12 mouse cellular contexts compared by ENCODE assay signal in the genomic region with DNA sequence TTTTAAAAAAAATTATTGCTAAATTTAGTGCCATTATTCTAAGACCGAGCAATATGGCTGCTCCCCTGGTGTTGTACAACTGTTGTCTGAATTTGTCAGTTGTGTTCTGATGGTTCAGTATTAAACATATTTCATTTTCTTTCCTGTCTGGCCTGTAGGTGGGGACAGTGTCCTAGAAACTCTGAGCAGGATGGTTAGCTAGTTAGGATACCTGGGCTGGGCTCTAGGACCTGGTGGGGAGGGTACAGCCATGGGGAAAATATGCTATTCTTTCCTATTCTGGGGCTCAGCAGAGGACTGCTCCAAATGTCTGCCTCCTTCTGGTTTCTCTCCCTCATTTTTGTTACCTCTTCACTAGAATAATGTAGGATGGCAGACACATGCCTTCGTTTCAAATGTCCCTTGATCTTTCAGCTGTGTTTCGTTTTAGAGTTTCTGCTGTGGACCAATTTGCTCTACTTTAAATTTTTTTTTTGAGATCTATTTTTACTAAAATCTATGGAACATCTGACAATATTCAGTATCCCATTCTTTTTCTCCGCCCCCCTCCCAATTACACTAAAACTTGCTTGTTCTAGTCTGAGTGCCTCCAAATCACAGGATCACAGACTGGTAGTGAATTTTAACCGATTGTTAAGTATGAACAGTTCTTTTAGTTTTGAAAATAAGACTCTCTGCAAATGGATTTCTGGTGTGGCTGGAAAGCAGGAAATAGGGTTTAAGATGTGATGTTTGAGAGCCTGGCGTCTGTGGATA.
A peak's percentile ranks its signal among the peaks of the same experiment; 100 is the strongest.
DNase-seq lines count a peak whose midpoint lies in the region; ATAC-seq and TF ChIP-seq lines count a peak whose summit lies in the region.
"Had no signal": no experiment of that assay in that cellular context is flagged by ENCODE, and none has a peak within 500 bp of the region (broad histone marks: within the 10 kb centered on the region; RNA-seq: fewer than 3 reads in every experiment).

No protein-coding gene starts in this region.

- no peaks in the 10 kb centered on the region for H3K79me2 ChIP-seq in heart, adult 2 months (replicated peaks; ENCODE audit: control insufficient read depth, insufficient read depth, low read length)

- no peaks in the 10 kb centered on the region for H3K9me3 ChIP-seq in midbrain, embryonic 11.5 days (ENCODE audit: control insufficient read depth, low read length)
- no peaks in the 10 kb centered on the region for H3K9me3 ChIP-seq in midbrain, embryonic 10.5 days (replicated peaks)
- H3K9me3 ChIP-seq in hindbrain, embryonic 14.5 days (ENCODE audit: control insufficient read depth, low read length), result no peaks in the 10 kb centered on the region
- H3K9me3 ChIP-seq in stomach, postnatal 0 days (ENCODE audit: control insufficient read depth, low read length), result no peaks in the 10 kb centered on the region
- H3K9me3 ChIP-seq: embryonic facial prominence, embryonic 12.5 days had no signal

- H3K27ac ChIP-seq in heart, adult 2 months, result no peak overlapping the region
- no peak overlapping the region for H3K27ac ChIP-seq in midbrain, embryonic 11.5 days (ENCODE audit: low read depth, low read length)
- no peak overlapping the region for H3K27ac ChIP-seq in midbrain, embryonic 10.5 days (replicated peaks)
- no peak overlapping the region for H3K27ac ChIP-seq in hindbrain, embryonic 14.5 days
- H3K27ac ChIP-seq in stomach, postnatal 0 days (replicated peaks), result no peak overlapping the region
- H3K27ac ChIP-seq: embryonic facial prominence, embryonic 12.5 days had no signal

- H3K27me3 ChIP-seq in heart, adult 2 months (ENCODE audit: control insufficient read depth, insufficient read depth, low read length), result no peaks in the 10 kb centered on the region
- H3K27me3 ChIP-seq in midbrain, embryonic 11.5 days (ENCODE audit: control insufficient read depth, insufficient read depth, low read length), result no peaks in the 10 kb centered on the region
- H3K27me3 ChIP-seq in midbrain, embryonic 10.5 days (ENCODE audit: low read depth, poor library complexity, severe bottlenecking), result no peaks in the 10 kb centered on the region
- no peaks in the 10 kb centered on the region for H3K27me3 ChIP-seq in hindbrain, embryonic 14.5 days (ENCODE audit: control insufficient read depth, insufficient read depth, low read length)
- no peaks in the 10 kb centered on the region for H3K27me3 ChIP-seq in stomach, postnatal 0 days (ENCODE audit: control insufficient read depth, insufficient read depth, low read length)
- H3K27me3 ChIP-seq: embryonic facial prominence, embryonic 12.5 days had no signal

- no peak for TF ChIP-seq EP300 in heart, adult 2 months (IDR thresholded peaks at IDR 0.05; ENCODE audit: insufficient read depth, low read depth, low read length)
- TF ChIP-seq EP300 in stomach, postnatal 0 days (optimal IDR thresholded peaks at IDR 0.05), result no peak

- no peak overlapping the region for H3K9ac ChIP-seq in heart, adult 2 months (ENCODE audit: low read depth, low read length)
- H3K9ac ChIP-seq in midbrain, embryonic 11.5 days (ENCODE audit: low read length), result no peak overlapping the region
- H3K9ac ChIP-seq in hindbrain, embryonic 14.5 days, result no peak overlapping the region
- H3K9ac ChIP-seq in stomach, postnatal 0 days (ENCODE audit: low read length), result no peak overlapping the region
- H3K9ac ChIP-seq: embryonic facial prominence, embryonic 12.5 days had no signal

- DNase-seq in heart, adult 2 months, result no peak
- no peak for DNase-seq in heart, adult 8-10 months (ENCODE audit: low spot score)
- no peak for DNase-seq in midbrain, embryonic 11.5 days (ENCODE audit: low spot score, missing footprints)
- no peak for DNase-seq in midbrain, embryonic 10.5 days (ENCODE audit: low spot score)
- peak; percentile 57 for DNase-seq in hindbrain, embryonic 14.5 days (ENCODE audit: low spot score)
- DNase-seq in stomach, postnatal 0 days (ENCODE audit: low spot score), result no peak
- DNase-seq in heart, postnatal 4 days, result no peak
- DNase-seq: adrenal gland, adult 2 months; heart, adult 18-20 months; spleen, adult 18-20 months; thymus, postnatal 4 days had no signal

- H3K4me3 ChIP-seq in heart, adult 2 months, result no peak overlapping the region
- H3K4me3 ChIP-seq in midbrain, embryonic 11.5 days (ENCODE audit: low read depth, low read length), result no peak overlapping the region
- no peak overlapping the region for H3K4me3 ChIP-seq in midbrain, embryonic 10.5 days
- no peak overlapping the region for H3K4me3 ChIP-seq in hindbrain, embryonic 14.5 days (replicated peaks; ENCODE audit: low read length)
- no peak overlapping the region for H3K4me3 ChIP-seq in stomach, postnatal 0 days (ENCODE audit: low read depth, low read length)
- H3K4me3 ChIP-seq: embryonic facial prominence, embryonic 12.5 days had no signal

- TF ChIP-seq POLR2A in heart, adult 2 months (IDR thresholded peaks at IDR 0.05; ENCODE audit: insufficient read depth, low read depth, low read length), result no peak

- no peaks in the 10 kb centered on the region for H3K4me1 ChIP-seq in heart, adult 2 months (ENCODE audit: control insufficient read depth, insufficient read depth, low read length)
- H3K4me1 ChIP-seq in midbrain, embryonic 11.5 days (ENCODE audit: control insufficient read depth, insufficient read depth, low read length), result no peaks in the 10 kb centered on the region
- H3K4me1 ChIP-seq in midbrain, embryonic 10.5 days, result no peaks in the 10 kb centered on the region
- no peaks in the 10 kb centered on the region for H3K4me1 ChIP-seq in hindbrain, embryonic 14.5 days (replicated peaks; ENCODE audit: control insufficient read depth, insufficient read depth, low read length)
- no peaks in the 10 kb centered on the region for H3K4me1 ChIP-seq in stomach, postnatal 0 days (replicated peaks; ENCODE audit: control insufficient read depth, insufficient read depth)
- H3K4me1 ChIP-seq: embryonic facial prominence, embryonic 12.5 days had no signal

- 79% methylated on average over 6 of the region's 6 CpGs for WGBS in heart, adult 2 months
- 86% methylated on average over 6 of the region's 6 CpGs for WGBS in midbrain, embryonic 11.5 days
- 88% methylated on average over 6 of the region's 6 CpGs for WGBS in midbrain, embryonic 10.5 days
- 85% methylated on average over 6 of the region's 6 CpGs for WGBS in hindbrain, embryonic 14.5 days
- WGBS in stomach, postnatal 0 days, result 82% methylated on average over 6 of the region's 6 CpGs

- peak; percentile 30 for TF ChIP-seq CTCF in heart, adult 2 months (IDR thresholded peaks at IDR 0.05)
- TF ChIP-seq CTCF in stomach, postnatal 0 days (IDR thresholded peaks at IDR 0.05; ENCODE audit: low read depth), result peak; percentile 48

- no peak overlapping the region for H3K4me2 ChIP-seq in midbrain, embryonic 11.5 days
- H3K4me2 ChIP-seq in hindbrain, embryonic 14.5 days (replicated peaks), result no peak overlapping the region
- no peak overlapping the region for H3K4me2 ChIP-seq in stomach, postnatal 0 days (replicated peaks; ENCODE audit: low read depth)
- H3K4me2 ChIP-seq: embryonic facial prominence, embryonic 12.5 days had no signal

- H3K36me3 ChIP-seq in heart, adult 2 months (ENCODE audit: control insufficient read depth, insufficient read depth, low read length), result no peaks in the 10 kb centered on the region
- no peaks in the 10 kb centered on the region for H3K36me3 ChIP-seq in midbrain, embryonic 11.5 days (ENCODE audit: control insufficient read depth, insufficient read depth, low read length)
- H3K36me3 ChIP-seq in midbrain, embryonic 10.5 days, result no peaks in the 10 kb centered on the region
- H3K36me3 ChIP-seq in hindbrain, embryonic 14.5 days (replicated peaks; ENCODE audit: control insufficient read depth, insufficient read depth), result no peaks in the 10 kb centered on the region
- no peaks in the 10 kb centered on the region for H3K36me3 ChIP-seq in stomach, postnatal 0 days (ENCODE audit: control insufficient read depth, insufficient read depth, low read length)
- H3K36me3 ChIP-seq: embryonic facial prominence, embryonic 12.5 days had no signal

- 0 out of 2 replicates have a peak, but pooled peaks have one; percentile 40 for ATAC-seq in midbrain, embryonic 11.5 days (ENCODE audit: low FRiP score)
- 0 out of 2 replicates have a peak, but pooled peaks have one; percentile 46 for ATAC-seq in hindbrain, embryonic 14.5 days (ENCODE audit: low FRiP score)
- no peak for ATAC-seq in stomach, postnatal 0 days (ENCODE audit: low FRiP score, low TSS enrichment)

- intact Hi-C loops in heart, adult 2 months (cut with DNase I), result no loop called here
